Mouse (Mus musculus) lung, adult 2 months (tissue): Measurements from ENCODE around the gene Mgea5.
"Not testable (repeated sequence)": the region's sequence is repeated elsewhere in the genome, so short reads cannot be mapped to it uniquely, and the experiment has no call there.

Experiments used
- CTCF ChIP-seq: fragments of 200-500 bp; IDR thresholded peaks from 2 replicates; pipeline ENCODE4 v1.5.1; 2011; ENCODE audit warnings: mild to moderate bottlenecking, low read length, control low read depth; ENCODE audit not compliant: insufficient read depth
- POLR2A ChIP-seq: fragments of 200-500 bp; IDR thresholded peaks from 2 replicates; pipeline ENCODE4 v1.6.1; 2011; ENCODE audit warnings: low read depth, mild to moderate bottlenecking, control low read depth, low read length, borderline replicate concordance; ENCODE audit errors: extremely low read depth

GRCm38 (mm10) chr19:45805817-45806216 lies 22.2 kb upstream of the Mgea5 start:
- not testable (repeated sequence) for TF ChIP-seq CTCF, POLR2A
